Mouse (Mus musculus) spleen, adult 12 weeks (tissue): Measurements from ENCODE around the gene Rpl3.
A peak's percentile ranks its signal among the peaks of the same experiment; 100 is the strongest.
"Not testable (repeated sequence)": the region's sequence is repeated elsewhere in the genome, so short reads cannot be mapped to it uniquely, and the experiment has no call there.

ENCODE experiments used
- DNase-seq: peaks from one replicate; pipeline ENCODE4 v3.0.0; 2022; ENCODE audit warnings: low spot score

Gene Rpl3

DNA sequence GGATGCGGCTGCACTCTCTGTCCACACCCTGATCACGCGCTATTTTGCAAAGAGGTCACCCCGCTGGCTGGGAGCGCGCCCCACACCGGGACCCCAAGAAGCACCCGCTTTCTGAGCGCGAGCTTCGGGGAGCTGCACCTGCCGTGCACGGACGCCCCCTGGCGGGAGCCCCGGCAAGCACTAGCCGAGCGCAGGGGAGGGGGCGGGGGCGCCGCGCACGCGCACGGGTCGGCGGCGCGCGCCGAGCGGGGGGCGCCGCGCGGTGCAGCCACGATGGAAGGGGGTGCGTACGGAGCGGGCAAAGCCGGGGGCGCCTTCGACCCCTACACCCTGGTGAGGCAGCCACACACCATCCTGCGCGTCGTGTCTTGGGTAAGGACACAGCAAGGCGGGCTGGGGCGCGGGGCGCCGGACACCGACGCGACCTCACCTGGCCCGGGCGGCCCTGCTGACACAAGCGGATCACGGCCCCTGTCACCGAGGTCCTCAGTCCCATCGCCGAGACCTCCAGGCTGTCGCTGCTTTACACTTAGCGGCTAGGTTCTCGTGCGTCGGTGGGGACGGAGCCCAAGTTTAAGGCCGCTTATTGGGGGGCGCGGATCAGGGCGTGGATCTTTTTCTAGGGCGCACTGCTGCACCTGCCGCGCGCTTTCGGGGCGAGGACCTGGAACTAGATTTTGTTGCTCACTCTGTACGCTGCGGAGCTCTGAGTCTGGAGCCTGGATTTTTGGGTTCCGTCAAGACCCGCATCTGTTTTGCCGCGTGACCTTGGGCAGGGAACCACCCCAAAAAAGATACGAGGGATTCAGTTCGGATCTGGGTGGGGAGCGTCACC, at the start of gene Rpl3, which contains the start of gene Syngr1:
Rpl3 (minus strand) TSS at position 748 of the 835 bp plus-strand sequence.
Syngr1 (plus strand) TSS at position 214 of the 835 bp plus-strand sequence.
- peak; percentile 73 for DNase-seq

DNA sequence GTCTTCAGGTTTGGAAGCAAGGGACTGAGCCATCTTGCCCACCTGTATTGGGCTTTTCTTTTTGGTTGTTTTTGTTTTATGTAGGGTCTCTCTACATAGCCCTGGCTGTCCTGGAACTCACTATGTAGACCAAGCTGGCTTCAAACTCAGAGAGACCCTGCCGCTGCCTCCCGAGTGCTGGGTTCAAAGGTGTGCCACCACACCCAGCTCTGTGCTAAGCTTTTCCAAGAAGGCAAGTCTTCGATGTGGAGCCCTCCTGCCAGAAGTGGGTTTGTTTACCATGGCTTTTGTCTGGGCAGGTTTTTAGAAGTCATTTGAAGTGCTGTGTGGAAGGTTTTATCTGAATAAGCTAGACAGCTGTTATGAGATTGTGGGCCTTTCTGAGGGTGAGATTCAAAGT, 49.2 kb upstream of the Rpl3 start:
- DNase-seq: no peak

DNA sequence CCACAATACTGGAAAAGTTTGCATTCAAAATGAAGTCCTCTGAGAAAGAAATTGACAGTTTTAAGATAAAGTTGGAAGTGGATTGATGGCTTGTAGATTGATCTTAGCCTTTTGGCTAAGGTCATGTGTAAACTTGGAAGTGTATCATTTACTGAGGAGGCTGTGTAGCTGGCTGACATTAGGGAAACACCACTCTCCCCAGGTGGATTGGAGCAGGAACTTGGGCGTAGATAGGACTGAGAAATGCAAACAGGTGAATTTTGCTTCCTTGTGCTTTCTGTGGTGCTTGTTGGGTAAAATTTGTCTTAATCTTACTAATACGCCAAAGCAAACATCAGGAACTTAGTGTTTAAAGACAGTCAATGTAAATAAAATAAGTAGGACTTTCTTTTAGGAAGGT, 48.6 kb upstream of the Rpl3 start:
- no peak for DNase-seq

DNA sequence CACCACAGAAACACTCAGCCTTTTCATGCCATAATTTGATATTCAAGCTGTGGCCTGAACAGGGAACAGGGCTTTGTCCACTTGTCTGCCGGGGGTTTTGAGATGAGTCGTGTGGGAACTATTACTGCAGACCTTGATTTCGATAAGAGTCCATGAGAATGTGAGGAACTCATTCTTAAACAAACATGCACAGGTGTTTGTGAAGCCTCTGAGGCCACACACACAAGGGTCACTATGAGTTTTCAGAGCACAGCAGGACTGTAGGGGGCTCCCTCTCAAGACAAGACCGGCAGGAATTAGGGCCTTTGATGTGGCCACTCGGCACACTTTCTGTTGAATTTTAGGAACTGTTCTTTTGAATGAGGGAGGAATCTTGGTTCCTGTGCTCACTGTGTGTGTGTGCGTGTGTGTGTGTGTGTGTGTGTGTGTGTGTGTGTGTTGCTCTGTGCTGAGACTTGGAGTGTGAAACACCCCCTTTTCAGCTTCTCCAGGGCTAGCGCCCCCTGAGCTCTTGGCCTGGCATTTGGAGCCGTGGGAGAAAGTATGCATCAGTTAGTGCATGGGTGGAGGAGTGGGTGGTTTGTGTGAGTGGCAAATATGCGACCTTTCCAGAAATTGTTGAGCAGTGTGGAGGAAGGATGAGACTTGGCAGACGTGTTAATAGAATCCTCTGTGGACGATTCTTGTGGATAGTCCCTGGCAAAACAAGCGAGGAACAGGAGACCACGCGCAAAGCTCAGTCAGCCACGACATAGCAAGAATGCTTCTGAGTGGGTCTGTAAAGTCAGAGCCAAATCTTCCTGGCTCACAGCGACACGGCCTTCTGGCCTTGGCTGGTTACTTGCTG, 46.5 kb upstream of the Rpl3 start:
- no peak for DNase-seq

DNA sequence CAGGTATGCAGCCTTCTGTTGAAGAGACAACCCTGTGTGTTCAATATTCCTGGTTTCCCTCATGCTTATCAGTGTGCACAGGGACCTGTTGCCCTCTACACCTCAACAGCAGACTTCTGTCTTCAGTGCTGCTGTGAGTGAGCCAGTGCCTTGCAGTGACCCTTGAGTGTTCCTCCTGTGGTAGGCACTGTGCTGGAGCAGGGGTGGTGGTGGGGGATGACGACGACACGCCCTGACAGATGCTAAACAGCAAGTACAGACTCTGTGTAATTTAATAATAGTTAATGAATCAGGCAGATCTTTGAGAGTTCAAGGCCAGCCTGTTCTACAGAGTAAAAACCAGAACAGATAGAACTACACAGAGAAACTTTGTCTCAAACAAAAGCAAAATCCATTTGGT, 45.0 kb upstream of the Rpl3 start:
- DNase-seq: no peak

DNA sequence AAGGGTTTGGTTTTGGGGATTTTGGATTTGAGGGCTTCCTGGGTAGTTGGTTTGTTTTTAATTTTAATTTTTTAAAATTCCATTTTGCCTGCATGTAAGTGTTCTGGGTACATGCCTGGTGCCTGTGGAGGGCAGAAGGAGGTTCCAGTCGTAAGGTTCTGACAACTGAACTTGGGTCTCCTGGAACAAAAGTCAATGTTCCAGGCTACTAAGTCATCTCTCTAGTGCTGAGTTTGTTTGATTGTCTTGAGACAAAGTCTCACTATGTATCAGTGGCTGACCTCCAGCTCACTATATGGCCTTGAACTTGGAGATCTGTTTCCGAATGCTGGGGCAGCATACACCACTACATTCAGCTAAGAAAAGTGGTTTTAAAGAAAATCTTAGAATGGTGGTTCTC, 43.8 kb upstream of the Rpl3 start:
- DNase-seq: no peak

DNA sequence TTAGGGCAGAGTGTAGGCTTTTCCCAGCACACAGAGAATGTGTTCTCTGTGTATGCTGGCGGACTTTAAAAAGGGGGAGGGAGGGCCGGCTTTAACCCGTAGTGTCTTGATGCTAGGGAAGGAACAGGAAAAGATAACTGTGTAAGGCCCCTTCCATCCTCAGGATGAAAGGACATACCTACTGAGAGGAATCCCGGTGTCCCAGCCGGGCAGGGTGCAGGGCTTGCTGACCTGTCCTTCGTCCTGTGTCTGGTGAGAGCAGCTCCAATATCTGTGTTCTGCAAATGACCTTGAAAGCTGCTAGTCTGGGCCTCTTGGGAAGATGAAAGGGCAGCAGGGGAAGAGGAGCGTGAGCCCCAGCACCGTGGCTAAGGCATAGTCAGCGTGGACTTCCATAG, 42.8 kb upstream of the Rpl3 start:
- DNase-seq: no peak

DNA sequence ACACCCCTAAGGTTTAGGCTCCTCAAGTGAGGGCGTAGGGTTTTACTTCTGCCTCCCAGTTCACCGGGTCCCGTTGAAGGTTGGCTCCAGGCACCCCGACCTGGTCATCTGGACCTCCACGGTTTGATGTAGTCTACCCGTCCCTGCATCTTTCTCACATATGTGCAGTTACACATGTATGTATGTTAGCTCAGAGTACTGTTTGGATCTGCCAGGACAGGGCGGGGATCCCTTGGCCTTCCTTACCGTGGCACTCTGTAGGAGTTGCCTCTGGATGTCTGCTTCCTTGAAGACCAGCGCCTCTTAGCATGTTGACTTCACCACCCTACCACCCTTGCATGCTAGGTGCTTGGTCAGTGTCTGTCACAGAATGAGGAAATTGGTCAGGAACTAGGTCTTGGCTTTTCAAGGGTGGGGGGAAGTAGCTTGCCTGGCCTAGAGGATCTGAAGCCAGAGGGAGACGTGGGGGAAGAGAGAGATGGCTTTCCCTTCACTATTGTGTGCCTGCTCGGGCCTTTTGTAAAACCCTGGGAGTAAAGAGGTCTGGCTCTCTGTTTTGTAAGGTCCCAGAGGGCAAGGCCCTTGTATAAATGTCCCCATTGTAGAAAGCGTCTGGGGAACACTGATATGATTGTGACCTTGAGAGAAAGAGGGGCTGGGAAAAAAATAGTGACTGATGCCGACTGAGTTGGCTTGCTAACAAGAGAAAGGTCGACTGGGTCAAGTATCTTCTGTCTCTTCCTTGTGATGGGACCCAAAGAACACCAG, 42.2 kb upstream of the Rpl3 start:
- peak; percentile 26 for DNase-seq

DNA sequence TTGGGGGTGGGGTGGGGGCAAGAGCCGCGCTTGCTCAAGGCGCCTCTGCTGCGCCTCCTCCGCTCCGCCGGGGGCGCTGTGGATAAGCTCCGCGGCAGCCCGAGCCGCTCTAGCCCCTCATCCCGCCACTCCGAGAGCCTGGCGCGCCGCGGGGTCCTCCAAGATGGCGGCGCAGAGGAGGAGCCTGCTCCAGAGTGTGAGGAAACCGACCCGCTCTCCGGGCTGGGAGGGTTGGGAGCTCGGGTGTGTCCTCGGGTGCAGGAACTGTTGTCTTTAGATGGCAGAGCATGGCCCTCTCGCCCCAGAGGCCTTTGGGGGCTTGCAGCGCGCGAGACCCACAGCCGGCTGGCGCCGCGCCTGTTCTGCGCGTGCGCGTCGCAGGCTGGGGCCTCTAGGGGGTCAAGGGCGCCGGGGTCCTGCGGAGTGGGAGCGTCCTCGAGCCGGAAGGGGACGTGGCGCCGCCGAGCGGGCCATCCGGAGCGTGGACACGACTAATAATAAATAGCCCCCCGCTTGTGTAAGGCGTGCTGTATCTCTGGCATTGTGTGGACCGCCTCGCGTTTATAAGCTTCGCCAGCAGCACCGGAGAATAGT, 41.4 kb upstream of the Rpl3 start, which contains the start of gene Tab1:
Tab1 (plus strand) TSS at position 135 of the 594 bp plus-strand sequence.
- DNase-seq: peak; percentile 85

DNA sequence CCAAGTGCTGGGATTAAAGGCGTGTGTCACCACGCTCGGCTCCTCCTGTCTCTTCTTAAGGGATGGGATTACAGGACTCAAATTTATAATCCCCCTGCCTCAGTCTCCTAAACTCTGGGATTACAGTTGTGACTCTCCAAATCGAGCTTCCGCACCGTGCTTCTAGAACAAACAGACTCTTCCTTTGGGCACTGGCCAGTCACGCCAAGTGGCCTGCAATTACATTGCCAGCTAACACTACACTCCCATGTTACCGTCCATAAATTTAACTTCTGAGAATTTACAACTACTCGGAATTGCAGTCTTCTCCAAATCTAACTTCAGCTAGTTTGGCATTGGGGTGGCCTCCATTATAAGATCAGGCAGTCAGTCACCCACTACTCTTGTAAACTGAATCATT, 40.8 kb upstream of the Rpl3 start:
- DNase-seq: no peak

DNA sequence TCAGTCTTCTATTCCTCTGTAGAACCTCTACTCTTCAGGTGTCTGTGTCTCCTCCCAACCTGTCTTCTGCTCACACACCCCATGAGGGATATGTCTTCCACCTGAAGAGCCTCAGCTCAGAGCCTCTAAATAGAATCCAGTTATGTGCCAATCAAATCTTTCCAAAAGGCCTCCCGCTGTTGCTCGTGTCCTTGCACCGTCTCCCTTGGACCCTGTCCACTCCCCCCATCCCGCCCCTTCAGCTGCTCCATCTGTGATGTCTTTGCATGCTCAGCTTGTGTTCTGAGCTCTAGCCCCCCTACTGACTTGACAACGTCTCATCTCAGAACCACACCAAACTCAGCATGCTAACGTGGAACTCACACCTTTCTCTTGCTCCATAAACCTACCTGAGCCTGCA, 39.8 kb upstream of the Rpl3 start:
- DNase-seq: no peak

DNA sequence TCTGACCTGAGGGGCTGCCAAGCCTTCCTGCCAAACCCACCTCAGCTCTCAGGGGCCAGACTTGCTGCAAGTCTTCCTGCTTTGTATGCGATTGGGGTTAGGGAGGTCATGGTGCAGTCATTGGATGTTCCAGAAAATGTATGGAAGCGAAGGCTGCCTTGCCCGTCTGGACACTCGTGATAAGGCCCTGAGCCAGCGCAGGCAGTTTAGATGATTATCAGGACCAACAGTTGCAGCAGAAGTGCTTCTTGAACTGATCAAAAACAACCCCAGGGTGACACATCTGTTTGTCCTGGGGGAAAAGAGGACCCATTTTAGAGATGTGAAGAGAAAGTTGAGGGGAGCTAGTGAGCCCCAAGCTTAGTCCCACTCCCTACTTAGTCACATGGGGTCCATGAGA, 39.0 kb upstream of the Rpl3 start:
- peak; percentile 68 for DNase-seq

DNA sequence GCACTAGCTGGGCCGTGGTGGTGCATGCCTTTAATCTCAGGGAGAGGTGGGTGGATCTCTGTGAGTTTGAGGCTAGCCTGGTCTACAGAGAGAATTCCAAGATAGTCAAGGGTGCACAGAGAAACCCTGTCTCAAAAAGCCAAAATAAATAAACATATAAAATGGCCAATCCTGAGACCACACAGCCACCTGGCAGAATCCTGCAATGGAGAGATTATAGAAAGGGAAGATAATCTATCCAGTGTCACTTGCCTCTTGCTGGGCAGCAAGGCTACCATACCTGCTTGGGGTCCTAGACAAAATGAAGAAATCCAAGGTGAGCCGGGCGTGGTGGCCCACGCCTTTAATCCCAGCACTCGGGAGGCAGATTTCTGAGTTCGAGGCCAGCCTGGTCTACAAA, 38.3 kb upstream of the Rpl3 start:
- no peak for DNase-seq

DNA sequence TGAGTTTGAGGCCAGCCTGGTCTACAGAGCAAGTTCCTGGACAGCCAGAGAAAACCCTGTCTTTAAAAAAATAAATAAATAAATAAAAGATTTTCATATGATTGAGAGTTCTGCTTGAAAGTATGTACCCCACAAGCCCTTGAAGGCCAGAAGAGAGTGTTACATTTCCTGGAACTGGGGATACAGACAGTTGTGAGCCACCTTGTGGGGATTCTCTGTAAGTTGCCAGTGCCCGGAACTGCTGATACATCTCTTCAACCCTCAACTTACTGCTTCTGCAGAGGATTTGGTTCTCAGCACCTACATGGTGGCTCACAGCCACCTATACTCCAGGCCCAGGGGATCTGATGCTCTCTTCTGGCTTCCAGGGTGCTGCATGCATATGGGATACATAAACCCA, 35.5 kb upstream of the Rpl3 start:
- DNase-seq: no peak

DNA sequence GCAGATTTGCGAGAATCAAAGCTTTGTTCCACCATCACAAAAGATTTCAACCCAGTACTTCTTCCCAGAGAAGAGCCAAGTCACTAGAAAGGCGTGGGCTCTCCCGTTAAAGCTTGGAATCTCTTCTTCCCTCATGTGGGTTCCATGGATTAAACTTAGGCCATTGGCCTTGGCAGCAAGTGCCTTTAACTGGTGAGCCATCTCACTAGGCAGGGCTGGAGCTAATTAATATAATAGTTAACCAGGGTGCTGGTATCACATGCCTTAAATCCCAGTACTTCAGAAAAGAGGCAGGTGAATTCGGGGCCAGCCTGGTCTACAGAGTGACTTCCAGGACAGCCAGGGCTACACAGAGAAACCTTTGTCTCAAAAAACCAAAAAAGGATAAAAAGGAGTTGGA, 33.0 kb upstream of the Rpl3 start:
- no peak for DNase-seq

DNA sequence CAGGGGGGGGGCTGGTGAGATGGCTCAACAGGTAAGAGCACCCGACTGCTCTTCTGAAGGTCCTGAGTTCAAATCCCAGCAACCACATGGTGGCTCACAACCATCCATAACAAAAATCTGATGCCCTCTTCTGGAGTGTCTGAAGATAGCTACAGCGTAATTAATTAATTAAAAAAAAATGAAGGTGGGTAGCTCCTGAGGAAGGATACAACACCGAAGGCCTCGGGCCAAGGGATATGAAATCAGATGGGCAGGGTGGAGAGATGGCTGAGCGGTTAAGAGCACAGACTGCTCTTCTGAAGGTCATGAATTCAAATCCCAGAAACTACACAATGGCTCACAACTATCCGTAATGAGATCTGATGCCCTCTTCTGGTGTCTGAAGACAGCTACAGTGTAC, 30.8 kb upstream of the Rpl3 start:
- not testable (repeated sequence) for DNase-seq

DNA sequence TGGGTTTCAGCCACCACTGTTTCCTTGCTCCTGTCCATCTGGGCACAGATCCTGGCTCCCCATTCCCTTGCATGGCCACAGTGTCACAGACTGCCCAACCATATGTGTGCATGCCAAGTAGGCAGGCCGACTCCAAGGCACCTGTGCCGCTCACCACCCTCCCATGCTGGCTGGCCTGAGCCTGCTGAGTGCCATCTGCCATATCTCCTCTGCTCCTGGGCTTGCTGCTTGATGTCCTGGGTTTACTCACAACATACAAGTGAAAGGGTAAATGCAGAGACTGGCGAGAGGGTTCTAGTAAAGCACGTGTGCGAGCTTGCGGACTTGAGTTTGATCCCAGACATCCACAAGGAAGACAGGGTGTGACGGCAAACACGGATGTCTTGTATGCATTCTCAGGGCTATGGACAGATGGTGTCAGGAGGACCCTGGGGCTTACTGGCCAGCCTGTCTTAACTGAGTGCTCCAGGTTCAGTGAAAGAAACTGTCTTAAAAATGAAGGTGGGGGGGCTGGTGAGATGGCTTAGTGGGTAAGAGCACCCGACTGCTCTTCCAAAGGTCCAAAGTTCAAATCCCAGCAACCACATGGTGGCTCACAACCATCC, 30.2 kb upstream of the Rpl3 start:
- no peak for DNase-seq

DNA sequence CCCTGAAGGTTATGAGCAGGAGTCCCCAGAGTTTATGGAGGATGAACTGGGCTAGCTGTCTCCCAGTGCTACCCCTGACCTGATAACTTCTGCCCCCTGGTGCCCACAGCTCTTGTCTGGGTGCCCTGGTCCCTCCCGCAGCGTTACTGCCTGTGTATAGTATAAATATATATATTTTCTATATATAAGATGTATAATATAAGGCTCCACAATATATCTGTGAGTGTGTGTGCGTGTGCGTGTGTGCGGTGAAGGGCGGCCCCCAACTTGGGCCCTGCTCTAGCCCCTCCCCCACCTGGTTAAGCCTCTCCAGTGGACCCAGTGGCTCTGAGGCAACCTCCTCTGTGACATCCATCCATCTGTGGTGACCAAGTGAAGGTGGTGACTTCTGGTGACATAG, 27.4 kb upstream of the Rpl3 start:
- no peak for DNase-seq

DNA sequence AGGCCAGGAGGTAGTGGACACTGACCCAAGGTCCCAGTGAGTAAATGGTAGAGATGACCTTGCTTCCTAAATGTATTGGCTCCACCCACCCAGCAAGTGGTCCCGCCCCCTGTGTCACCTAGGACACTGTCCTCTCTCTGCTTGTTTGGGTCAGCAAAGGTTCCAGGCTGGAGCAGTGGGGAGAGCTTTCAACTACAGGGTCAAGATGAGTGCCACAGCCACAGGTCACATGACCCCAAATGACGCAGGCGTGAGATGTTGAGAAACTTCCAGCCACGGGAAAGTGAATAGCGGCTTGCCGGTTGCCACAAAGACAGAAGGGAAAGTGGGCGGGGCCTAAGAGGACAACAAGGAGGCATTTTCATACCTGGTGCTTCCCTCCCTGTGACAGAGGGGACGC, 25.5 kb upstream of the Rpl3 start:
- no peak for DNase-seq

DNA sequence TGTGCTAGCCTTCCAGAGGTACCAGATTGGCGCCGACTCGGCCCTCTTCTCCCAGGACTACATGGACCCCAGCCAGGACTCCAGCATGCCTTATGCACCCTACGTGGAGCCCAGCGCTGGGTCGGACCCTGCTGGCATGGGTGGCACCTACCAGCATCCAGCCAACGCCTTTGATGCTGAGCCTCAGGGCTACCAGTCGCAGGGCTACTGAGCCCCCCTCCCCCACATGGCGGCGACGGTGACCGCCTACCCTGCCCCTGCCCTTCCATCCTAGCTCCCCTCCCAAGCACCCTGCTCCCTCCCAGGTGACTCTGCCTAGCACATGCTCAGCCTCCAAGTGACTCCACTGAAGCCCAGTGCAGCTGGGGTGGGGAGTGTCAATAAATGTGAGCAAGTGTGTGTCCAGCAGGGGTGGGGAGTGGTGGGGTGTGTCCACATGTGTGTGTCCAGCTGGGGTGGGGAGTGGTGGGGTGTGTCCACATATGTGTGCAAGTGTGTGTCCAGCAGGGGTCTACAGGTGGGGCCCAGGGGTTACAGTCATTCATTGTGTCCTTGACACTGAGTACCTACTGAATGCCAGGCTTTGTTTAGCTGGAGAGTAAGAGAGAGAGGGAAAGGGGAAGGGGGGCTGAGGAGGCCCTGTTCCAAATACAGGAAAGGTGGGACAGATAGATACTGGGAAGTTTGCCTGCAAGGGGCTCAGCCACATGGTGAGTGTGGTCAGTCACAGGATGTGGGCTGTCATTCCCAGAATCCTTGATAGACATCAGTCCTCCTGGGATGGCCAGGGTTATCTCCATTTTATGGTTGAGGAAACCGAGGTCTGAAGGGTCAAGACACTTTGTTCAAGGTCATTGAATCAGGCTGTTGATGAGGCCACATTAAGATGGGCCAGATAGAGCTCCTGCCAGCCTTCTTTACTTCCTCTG, 24.5 kb upstream of the Rpl3 start:
- DNase-seq: no peak
